Mouse (Mus musculus) embryonic facial prominence, embryonic 14.5 days (tissue): ENCODE results near the gene Slx1b. TPM values are rescaled to one million over a fixed set of nuclear protein-coding genes. Genes with fewer than 3 reads are reported as not detected.
"Not testable (repeated sequence)": the region's sequence is repeated elsewhere in the genome, so short reads cannot be mapped to it uniquely, and the experiment has no call there.

Experiments used
- ATAC-seq: fragments of 200-750 bp; cut with Nextera tagmentation; 2 replicates; pipeline ENCODE4 v1.8.0; 2017; ENCODE audit warnings: low read depth, moderate number of reproducible peaks, moderate TSS enrichment
- DNase-seq: peaks from one replicate; pipeline ENCODE4 v3.0.0-alpha.2; 2015; ENCODE audit warnings: low spot score
- H3K27ac ChIP-seq: fragments of 300-500 bp; sonication (generic); replicated peaks from 2 replicates; pipeline ENCODE4 v1.5.1; 2014; ENCODE audit warnings: low read depth, mild to moderate bottlenecking, low read length, moderate library complexity
- H3K27me3 ChIP-seq: fragments of 300-500 bp; sonication (generic); replicated peaks from 2 replicates; pipeline ENCODE4 v1.6.1; 2014; ENCODE audit warnings: low read length; ENCODE audit not compliant: control insufficient read depth, insufficient read depth
- H3K36me3 ChIP-seq: fragments of 300-500 bp; sonication (generic); 2 replicates; pipeline ENCODE4 v1.6.1; 2014; ENCODE audit warnings: low read length, mixed read lengths; ENCODE audit not compliant: control insufficient read depth, insufficient read depth
- H3K4me1 ChIP-seq: fragments of 300-500 bp; sonication (generic); 2 replicates; pipeline ENCODE4 v1.6.1; 2014; ENCODE audit warnings: antibody characterized with exemption, low read length; ENCODE audit not compliant: control insufficient read depth, insufficient read depth
- H3K4me2 ChIP-seq: fragments of 300-500 bp; sonication (generic); 2 replicates; pipeline ENCODE4 v1.6.1; 2014; ENCODE audit warnings: low read depth, mild to moderate bottlenecking, low read length, moderate library complexity, mixed read lengths
- H3K4me3 ChIP-seq: fragments of 300-500 bp; sonication (generic); 2 replicates; pipeline ENCODE4 v1.5.1; 2014; ENCODE audit warnings: low read depth, mild to moderate bottlenecking, low read length
- H3K9ac ChIP-seq: fragments of 300-500 bp; sonication (generic); 2 replicates; pipeline ENCODE4 v1.6.1; 2014; ENCODE audit warnings: low read depth, mild to moderate bottlenecking, low read length, moderate library complexity, mixed read lengths
- H3K9me3 ChIP-seq: fragments of 300-500 bp; sonication (generic); 2 replicates; pipeline ENCODE4 v1.6.1; 2016; ENCODE audit warnings: low read length; ENCODE audit not compliant: control insufficient read depth
- WGBS: fragments of 180-500 bp; shearing (Covaris S2); extraction: QIAGEN DNeasy Blood & Tissue Kit; methylation state at CpG from one replicate; pipeline ENCODE4 v1.1.7; 2014; 5-methylcytosine and 5-hydroxymethylcytosine counted together
- polyA plus RNA-seq: library from polyadenylated mRNA; unstranded; fragments of >200 nt; fragmentation: Nextera tagmentation; extraction: Ambion mirVana; gene quantifications from 2 replicates; pipeline ENCODE4 v1.2.1, GENCODE M21; 2014

The Slx1b gene
- 5.3 and 6.4 TPM in 2 replicates for polyA plus RNA-seq

GRCm38 (mm10) chr7:126695631-126696207 is at the start of gene Slx1b:
Gene Slx1b, minus strand, starts transcription at chr7:126695784.
- Histone ChIP-seq H3K27me3 (no peaks in the 10 kb centered on the region), H3K36me3 (peaks cover 14% of the 10 kb centered on the region), H3K4me1 (0 out of 2 replicates have a peak, but pooled peaks cover 5% of the 10 kb centered on the region), H3K9me3 (no peaks in the 10 kb centered on the region), H3K4me3 (peak within 1 kb of the TSS; percentile 89), H3K9ac (peak within 1 kb of the TSS; percentile 94), H3K4me2 (peak within 1 kb of the TSS; percentile 79), H3K27ac (peak within 1 kb of the TSS; percentile 97)
- DNase-seq (peak; percentile 99), ATAC-seq (peak; percentile 97)
- 0% methylated on average over 34 of the region's 40 CpGs for WGBS

GRCm38 (mm10) chr7:126741964-126742482 is 46.4 kb upstream of the Slx1b start:
- H3K4me2 ChIP-seq, result no peak overlapping the region
- H3K4me3 ChIP-seq, result no peak overlapping the region
- H3K36me3 ChIP-seq, result no peaks in the 10 kb centered on the region
- no peak for ATAC-seq
- no peak overlapping the region for H3K27ac ChIP-seq
- H3K4me1 ChIP-seq, result no peaks in the 10 kb centered on the region
- H3K9ac ChIP-seq, result no peak overlapping the region
- no peaks in the 10 kb centered on the region for H3K27me3 ChIP-seq
- WGBS, result 89% methylated on average over 13 of the region's 13 CpGs
- no peaks in the 10 kb centered on the region for H3K9me3 ChIP-seq
- no peak for DNase-seq

GRCm38 (mm10) chr7:126741452-126741851 is 45.9 kb upstream of the Slx1b start:
- Histone ChIP-seq H3K4me3 (no peak overlapping the region), H3K36me3 (no peaks in the 10 kb centered on the region), H3K27me3 (no peaks in the 10 kb centered on the region), H3K4me1 (no peaks in the 10 kb centered on the region), H3K27ac (no peak overlapping the region), H3K4me2 (no peak overlapping the region), H3K9ac (no peak overlapping the region), H3K9me3 (no peaks in the 10 kb centered on the region)
- DNase-seq, result no peak
- 85% methylated on average over 5 of the region's 5 CpGs for WGBS
- ATAC-seq, result 0 out of 2 replicates have a peak, but pooled peaks have one; percentile 33

GRCm38 (mm10) chr7:126740977-126741376 is 45.4 kb upstream of the Slx1b start:
- ATAC-seq, result no peak
- H3K27me3 ChIP-seq, result no peaks in the 10 kb centered on the region
- no peaks in the 10 kb centered on the region for H3K9me3 ChIP-seq
- no peak overlapping the region for H3K9ac ChIP-seq
- no peak overlapping the region for H3K4me2 ChIP-seq
- no peaks in the 10 kb centered on the region for H3K4me1 ChIP-seq
- DNase-seq, result no peak
- no peak overlapping the region for H3K4me3 ChIP-seq
- 73% methylated on average over 5 of the region's 5 CpGs for WGBS
- no peak overlapping the region for H3K27ac ChIP-seq
- no peaks in the 10 kb centered on the region for H3K36me3 ChIP-seq

DNA sequence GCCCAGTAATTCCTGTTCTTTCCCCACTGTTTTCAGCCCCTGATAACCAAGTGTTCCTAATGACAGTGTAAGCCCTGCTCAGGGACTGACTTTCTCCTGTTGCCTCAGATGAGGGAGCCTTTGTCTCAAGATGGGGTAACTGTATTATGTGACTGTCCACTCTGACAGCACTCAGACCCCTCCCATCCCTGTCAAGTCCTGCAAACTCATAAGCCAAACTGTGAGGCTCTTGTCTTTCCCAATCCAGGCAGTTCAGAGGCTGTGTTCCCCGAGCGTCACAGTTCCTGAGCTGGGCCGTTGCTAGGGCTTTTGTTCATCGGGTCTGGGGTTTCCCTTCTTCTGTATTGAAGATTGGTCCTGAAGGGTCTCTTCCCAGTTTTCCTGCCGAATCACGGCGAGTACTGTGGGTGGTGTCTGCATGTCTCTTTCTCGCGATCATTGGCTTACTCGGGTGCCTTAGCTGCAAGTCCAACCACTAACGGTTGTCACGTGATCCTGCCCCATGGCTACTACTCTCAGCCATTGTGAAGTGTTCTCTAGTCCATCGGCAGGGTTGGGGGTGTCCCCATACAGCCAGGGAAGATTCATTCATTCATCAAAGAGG is 44.6 kb upstream of the Slx1b start:
- ATAC-seq (no peak), DNase-seq (no peak)
- no peak overlapping the region for H3K4me2 ChIP-seq
- no peaks in the 10 kb centered on the region for H3K9me3 ChIP-seq
- no peak overlapping the region for H3K4me3 ChIP-seq
- H3K4me1 ChIP-seq, result no peaks in the 10 kb centered on the region
- H3K36me3 ChIP-seq, result no peaks in the 10 kb centered on the region
- no peaks in the 10 kb centered on the region for H3K27me3 ChIP-seq
- H3K9ac ChIP-seq, result no peak overlapping the region
- no peak overlapping the region for H3K27ac ChIP-seq
- WGBS, result 76% methylated on average over 13 of the region's 13 CpGs

DNA sequence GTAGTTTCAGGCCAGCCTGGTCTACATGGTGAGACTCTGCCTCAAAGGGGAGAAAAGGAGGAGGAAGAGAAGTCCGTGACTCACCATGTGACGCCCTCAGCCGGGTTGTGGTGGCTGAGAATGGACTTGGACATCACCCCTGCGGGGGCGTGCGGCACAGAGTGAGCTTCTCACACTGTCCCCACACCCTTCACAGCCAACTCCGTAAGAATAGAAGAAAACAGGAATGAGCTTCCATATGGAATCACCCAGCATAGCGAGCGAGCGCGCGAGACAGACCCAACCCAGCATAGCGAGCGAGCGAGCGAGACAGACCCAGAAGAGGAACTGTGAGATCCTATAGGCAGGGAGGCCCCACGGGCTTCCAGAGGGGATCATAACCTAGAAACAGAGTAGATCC is 44.0 kb upstream of the Slx1b start:
- H3K4me1 ChIP-seq, result no peaks in the 10 kb centered on the region
- H3K36me3 ChIP-seq, result no peaks in the 10 kb centered on the region
- no peak overlapping the region for H3K9ac ChIP-seq
- H3K27me3 ChIP-seq, result no peaks in the 10 kb centered on the region
- no peaks in the 10 kb centered on the region for H3K9me3 ChIP-seq
- no peak for DNase-seq
- no peak overlapping the region for H3K4me2 ChIP-seq
- no peak overlapping the region for H3K4me3 ChIP-seq
- ATAC-seq, result no peak
- 85% methylated on average over 17 of the region's 17 CpGs for WGBS
- H3K27ac ChIP-seq, result no peak overlapping the region

DNA sequence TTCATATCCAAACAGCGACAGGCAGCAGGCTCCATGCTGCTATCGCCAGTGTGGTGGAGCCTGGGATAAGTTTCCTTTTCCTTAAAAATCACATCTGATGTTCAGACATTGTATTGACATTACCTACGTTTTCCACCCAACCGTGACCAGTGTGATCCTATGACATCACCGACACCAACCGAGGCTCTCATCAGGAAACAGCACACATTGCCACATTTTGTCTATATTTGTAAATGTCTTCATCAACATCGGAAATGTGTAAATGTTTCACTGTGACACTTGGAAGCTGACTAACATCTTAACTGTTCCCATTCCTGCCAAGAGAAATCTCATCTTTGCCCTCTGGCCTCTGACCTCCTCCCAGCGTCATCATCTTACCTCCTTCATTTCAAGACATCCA is 40.5 kb upstream of the Slx1b start:
- WGBS, result 68% methylated on average over 8 of the region's 8 CpGs
- Histone ChIP-seq H3K4me3 (no peak overlapping the region), H3K4me1 (no peaks in the 10 kb centered on the region), H3K27me3 (no peaks in the 10 kb centered on the region), H3K9me3 (no peaks in the 10 kb centered on the region), H3K36me3 (no peaks in the 10 kb centered on the region), H3K4me2 (no peak overlapping the region), H3K9ac (no peak overlapping the region), H3K27ac (no peak overlapping the region)
- DNase-seq (no peak), ATAC-seq (no peak)

GRCm38 (mm10) chr7:126730256-126730789 is 34.7 kb upstream of the Slx1b start:
- not testable (repeated sequence) for H3K4me1 ChIP-seq, ATAC-seq, H3K27ac ChIP-seq, H3K36me3 ChIP-seq, H3K4me2 ChIP-seq, H3K9ac ChIP-seq, DNase-seq, H3K27me3 ChIP-seq, H3K9me3 ChIP-seq, H3K4me3 ChIP-seq
- WGBS, result 75% methylated on average over 4 of the region's 4 CpGs
